Mouse (Mus musculus): ENCODE measurements around the gene Ipo5.

GRCm38 (mm10) chr14:120870736-120871135, 40.3 kb upstream of the Ipo5 start:
- TF ChIP-seq GATA1 (IDR thresholded peaks at IDR 0.05; ENCODE audit: borderline replicate concordance, low read length) (no peak), FLI1 (IDR thresholded peaks at IDR 0.05; ENCODE audit: low read length) (no peak)

Data from megakaryocyte, embryonic 14.5 days (primary cell).